Mouse (Mus musculus): Measurements from ENCODE around the gene Wnk4.

- no peak for TF ChIP-seq FLI1 (IDR thresholded peaks at IDR 0.05; ENCODE audit: low read length)
- TF ChIP-seq GATA1 (IDR thresholded peaks at IDR 0.05; ENCODE audit: borderline replicate concordance, low read length), result no peak
These were observed 48.4 kb upstream of the Wnk4 start for GRCm38 (mm10) chr11:101211970-101212369.
